Mouse (Mus musculus) urinary bladder, postnatal 4 days (tissue): ENCODE results near the gene Ikbkg.
"Not testable (repeated sequence)": the region's sequence is repeated elsewhere in the genome, so short reads cannot be mapped to it uniquely, and the experiment has no call there.

Experiments
- DNase-seq, 2 experiments: peaks; one replicate each; pipeline ENCODE4 v3.0.0; 2021 to 2022; ENCODE audit warnings: low spot score in 2 of 2

Gene Ikbkg

DNA sequence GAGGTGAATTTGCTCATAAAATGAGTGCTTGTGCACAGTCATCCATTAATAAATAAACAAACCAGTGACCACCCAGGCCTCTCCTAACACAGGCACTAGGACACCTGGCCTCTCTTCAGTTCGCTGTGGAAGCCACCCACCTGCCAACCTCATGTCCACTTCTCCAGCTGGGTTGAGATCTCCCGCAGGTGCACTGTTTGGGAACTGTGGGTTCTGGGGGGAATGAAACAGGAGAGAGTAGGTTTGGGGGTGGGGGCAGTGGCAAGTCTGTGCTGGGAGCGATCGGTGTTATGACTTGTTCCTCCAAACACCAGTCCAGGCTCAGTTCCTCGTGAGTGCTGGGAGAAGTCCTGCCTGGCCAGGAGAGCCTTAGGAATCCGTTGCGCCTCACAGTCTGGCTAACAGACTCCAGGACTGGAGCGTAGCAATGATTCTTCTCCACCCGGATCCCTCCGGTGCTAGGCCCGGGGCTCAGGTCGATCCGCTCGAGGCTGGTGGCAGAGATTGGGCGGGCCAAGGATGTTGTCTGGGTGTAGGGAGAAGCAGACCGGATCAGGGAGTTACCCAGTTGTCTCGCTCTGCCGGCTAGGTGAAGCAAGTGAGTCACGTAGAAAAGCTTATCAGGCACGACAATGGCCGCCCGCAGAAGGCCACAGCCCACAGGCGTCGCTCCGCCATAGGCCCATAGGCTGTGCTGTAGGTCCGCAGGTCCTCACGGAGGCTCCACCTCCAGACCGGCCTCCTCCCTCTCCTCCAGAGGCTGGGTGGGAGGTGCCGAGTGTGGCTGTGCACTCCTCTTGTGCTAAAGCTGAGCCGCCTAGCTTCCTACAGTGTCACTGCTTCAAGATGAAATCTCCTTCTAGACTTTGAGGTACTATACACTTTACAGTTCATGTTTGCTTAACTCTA, at the start of gene Ikbkg, which contains the start of gene Fam3a:
Ikbkg (plus strand) TSS at position 756 of the 909 bp plus-strand sequence.
Fam3a (minus strand) TSS at position 738 of the 909 bp plus-strand sequence.
- peak; percentile 78 to 79 for DNase-seq

DNA sequence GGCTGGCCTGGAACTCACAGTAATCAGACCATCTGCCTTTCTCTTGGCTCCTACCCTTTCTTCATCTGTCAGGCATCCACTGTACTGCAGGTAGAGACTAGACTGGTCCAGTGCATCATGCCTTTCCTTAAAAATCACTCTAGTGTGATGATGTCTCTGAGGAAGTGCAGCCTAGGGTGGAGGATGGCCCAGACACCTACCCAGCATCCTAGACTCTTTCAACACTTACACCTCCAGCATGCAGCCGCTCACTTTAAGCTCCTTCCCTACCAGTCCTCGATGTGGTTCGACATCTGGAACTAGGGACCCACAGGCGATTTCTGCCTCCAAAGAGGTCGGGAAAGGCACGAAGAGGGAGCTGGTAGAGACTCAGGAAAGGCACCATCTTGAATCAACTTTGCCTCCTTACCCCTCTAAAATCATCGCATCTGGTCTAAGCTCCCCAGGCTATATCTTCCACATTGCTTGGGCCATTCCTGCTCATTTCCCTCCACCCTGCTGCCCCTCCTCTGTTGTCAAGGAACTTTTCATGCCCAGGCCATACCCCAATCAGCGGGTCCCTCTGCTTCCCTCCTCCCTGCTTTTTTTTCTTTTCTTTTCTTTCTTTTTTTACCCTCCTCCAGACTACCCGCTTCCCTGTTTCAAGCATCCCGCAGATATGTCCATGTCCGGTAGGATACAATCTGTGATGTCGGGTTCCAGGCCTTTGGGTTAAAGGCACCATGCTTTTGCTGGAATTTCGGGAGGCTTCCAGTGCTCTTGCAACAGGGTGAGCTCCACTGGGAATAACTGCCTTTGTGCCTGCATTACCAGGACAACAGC, 40.2 kb upstream of the Ikbkg start:
- no peak for DNase-seq

DNA sequence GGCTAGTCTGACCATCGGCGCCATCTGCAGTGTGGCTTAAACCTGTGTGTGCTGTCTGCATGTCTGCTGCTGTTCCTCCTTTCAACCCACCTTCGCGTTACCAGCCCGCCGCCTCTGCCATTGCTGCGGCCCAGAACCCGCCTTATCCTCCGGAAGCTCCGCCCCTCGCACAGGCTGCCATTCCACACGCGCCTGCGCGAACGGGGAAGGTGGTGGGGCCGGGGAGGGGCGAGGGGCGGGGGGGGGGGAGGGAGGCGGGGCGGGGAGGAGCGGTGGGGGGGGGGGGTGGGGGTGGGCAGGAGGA, 39.7 kb upstream of the Ikbkg start, which contains the start of gene Lage3:
Lage3 (minus strand) TSS at position 152 of the 304 bp plus-strand sequence.
- peak; percentile 71 to 72 for DNase-seq

DNA sequence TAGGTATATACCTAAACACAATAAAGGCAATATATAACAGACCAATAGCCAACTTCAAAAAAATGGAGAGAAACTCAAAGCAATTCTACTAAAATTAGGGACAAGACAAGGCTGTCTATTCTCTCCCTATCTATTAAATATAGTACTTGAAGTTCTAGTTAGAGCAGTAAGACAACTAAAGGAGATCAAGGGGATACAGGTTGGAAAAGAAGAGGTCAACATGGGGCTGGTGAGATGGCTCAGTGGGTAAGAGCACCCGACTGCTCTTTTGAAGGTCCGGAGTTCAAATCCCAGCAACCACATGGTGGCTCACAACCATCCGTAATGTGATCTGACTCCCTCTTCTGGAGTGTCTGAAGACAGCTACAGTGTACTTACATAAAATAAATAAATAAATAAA, 36.0 kb upstream of the Ikbkg start:
- DNase-seq = not testable (repeated sequence)

DNA sequence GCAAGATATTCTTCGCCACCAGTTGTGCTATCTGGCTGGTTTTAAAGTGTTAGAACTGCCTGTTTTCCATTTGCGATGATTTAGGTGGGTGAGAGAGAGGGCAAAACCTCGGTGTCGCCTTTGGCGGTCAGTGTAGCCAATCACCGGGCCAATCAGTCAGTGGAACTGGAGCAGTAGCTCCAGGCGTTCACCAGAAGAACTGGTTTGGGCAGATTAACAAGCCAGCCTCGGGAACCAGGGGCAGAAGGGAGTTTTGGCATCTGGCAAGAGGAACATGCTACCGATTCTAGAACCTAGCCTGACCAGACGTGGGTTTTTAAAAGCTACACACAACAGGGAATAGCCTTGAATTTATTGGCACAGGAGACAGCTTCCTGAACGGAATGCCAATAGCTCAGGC, 33.9 kb upstream of the Ikbkg start:
- DNase-seq = no peak

DNA sequence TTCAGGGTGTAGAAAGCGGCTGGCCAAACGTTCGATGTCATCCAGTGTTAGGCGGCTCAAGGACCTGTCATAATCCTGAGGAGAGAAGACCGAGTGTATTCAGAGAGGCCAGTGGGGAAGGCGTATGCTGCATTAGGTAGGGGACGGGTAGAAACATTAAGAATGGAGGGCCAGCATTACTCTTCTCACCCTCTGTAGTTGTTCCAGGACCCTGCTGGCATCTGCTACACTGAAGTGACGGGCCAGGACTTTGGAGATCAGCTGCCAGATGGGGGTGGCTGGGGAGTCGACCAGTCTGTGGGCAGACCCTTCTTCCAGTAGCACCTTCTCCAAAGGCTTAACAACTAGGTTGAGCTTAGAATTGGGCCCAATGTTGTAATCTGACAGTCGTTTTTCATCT, 25.6 kb upstream of the Ikbkg start:
- DNase-seq = no peak

DNA sequence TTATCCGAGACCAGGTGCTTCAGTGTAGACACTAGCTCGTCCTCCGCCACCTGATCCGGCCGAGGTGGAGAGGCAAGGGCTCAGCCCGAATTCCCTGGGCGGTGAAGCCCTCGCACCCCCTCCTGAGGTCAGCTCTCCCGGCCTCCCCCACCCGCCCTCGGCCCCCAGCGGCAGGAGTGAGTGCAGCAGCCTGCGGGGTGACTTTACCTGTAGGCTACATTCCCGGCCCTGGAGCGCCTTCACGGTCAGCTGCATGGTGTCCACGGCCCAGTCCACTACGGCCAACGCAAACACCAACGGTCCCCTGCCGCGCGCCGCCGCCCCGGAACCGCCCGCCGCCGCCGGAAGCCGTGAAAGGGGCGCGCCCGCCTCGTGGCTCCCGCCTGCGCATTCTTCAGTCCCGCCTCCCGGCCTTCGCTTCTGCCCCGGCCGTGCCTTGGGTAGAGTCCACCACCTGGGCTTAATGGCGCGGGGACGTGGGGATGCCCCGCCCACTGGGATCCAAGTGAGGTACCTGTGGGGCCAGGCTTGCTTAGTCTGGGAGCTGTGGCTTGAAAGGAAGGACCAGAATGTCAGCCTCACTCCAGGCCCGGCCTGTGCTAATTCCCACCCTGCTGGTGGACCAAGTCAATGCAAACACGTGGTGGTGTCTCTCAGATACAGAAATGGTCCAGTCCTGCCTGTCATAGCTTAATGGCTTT, 24.7 kb upstream of the Ikbkg start:
- peak; percentile 65 to 72 for DNase-seq

DNA sequence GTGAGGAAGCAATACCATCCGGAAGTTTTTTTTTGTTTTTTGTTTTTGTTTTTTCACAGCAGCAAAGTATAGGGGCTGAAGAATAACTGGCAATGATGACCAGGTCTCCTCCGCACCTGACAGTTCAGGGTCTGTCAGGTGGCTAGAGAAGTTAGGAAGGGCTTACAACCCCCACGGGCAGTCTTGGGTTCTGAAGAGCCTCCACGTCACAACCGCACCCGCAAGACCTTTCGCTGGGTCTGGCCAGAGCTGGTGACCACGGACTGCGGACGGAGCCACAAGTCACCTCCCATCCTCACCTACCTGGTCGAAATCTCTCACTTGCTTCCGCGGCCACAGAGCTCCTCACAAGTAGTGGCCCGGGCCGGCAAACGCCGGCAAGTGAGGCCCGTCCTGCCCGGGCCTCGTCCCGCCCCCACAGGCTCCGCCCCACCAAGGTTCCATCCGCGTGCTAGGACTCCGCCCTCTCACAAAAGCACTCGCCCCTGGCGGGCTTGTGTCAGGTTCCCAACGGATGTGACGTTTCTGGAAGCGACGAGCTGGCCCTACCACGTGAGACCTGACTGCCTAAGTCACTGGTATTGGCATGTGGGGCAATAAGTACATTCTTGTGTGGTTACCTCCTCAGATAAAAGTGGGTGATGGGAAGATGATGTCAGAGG, 20.1 kb upstream of the Ikbkg start, which contains the start of the genes Ubl4a and Slc10a3:
Ubl4a (minus strand) TSS at position 331 of the 662 bp plus-strand sequence.
Slc10a3 (minus strand) TSS at position 462 of the 662 bp plus-strand sequence.
- DNase-seq = peak; percentile 79 to 87

DNA sequence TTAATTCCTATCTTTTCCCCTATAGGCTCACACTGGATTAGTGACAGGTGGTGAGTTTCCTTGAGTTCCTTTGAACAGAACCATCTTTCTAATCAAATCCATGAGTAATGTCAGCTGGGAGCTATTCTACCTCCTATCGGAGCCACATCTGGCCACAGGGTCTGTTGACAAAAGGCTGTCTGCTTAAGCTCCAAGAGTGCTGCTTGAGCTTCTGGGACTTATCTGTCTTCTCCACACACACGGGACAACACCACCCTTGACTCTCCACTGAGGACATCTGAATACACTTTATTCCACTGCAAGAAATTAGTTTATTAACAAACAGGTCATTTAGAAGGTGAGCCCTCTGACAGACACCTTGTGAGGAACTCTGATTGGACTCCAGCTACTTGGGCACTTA, 8.6 kb upstream of the Ikbkg start:
- DNase-seq = no peak

DNA sequence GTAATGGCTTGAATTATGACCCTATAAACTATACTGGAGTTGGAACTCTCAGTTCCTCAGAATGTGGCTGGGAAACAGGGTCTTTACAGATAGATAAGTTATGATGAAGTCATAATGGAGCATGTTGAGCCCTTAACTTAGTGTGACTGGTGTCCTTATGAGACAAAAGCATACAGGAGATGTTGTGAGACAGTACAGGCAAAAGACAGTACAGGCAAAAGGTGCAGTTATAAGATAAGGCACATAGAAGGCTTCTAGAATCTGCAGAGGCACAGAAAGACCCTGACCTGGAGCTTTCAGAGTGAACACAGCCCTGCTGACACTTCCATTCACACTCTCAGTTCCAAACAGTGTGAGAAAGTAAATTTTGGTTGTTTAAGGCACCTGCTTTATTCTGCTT, 4.9 kb upstream of the Ikbkg start:
- no peak for DNase-seq

DNA sequence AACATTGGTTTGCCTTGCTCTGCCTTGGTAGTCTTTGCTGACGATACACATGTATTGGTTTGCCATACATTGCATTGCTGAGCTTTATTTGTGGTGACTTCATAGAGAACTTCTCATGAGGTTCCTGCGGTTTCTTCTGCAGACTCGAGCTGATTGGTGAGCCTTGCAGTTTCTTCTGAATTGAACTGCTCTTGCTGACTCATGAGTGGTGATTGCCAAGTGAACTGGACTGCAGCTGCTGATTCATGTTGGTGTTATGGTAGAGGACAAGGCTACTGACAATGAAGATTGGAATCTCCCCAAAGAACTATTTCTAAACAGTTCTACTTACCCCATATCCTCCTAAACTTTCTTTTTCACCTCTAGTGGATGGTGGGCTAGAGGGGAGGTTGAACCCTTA, 7.0 kb downstream of the Ikbkg start:
- DNase-seq = no peak

DNA sequence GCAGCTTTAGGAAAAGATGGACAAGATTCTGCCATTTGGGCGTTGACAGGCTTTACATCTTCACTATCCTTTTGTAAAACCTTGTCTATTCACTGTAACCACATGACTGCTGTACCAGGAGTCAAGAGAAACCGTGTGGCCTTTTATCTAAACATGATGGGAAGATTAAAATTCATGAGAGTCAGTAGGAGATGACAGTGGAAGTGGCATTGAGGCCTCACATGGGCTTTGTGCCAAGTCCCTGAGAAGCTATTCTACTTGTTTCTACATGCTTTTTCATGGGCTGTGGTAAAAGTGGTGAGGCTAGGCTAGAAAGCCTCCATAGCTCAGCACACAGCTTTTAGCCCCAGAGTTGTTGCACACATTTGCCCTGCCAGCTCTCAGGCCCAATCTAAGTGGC, 15.2 kb downstream of the Ikbkg start:
- DNase-seq = no peak

DNA sequence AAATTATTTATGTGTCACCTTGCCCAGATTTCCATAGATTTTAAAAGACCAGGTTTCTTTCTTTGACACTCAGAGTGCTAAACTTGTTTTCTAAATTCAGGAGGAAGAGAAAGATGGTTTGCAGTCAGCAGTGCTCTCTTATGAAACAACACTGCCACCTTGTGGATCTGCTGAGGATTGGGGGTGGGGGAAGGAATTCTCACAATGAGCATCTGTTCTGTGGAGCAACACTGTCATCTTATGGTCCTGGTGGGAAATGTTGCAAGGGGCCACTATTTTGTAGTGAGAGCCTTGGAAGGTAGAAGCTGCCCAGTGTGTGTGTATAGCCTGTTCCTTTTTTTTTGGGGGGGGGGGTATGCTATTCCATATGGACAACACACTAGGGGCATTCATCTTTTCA, 20.3 kb downstream of the Ikbkg start:
- DNase-seq = peak in 1 of 2 experiments; percentile 41

DNA sequence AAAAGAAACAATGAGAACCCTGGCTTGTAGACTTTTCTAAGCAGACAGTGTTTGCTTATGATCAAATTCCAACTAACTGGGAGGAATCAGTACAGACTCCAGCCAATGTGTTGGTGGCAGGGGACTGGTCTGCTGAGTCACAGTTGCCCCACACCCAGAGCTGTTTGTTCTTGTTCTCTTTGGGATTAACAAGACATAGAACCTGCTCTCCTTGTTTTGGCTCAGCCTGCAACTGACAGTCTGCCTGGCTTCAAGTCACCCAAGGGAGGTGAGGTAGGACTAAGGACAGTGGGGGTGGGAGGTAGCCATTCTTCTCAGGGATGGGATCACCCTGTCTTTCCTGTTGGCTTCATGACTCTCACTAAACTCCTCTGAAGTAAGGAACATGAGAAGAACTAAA, 31.4 kb downstream of the Ikbkg start:
- DNase-seq = no peak

DNA sequence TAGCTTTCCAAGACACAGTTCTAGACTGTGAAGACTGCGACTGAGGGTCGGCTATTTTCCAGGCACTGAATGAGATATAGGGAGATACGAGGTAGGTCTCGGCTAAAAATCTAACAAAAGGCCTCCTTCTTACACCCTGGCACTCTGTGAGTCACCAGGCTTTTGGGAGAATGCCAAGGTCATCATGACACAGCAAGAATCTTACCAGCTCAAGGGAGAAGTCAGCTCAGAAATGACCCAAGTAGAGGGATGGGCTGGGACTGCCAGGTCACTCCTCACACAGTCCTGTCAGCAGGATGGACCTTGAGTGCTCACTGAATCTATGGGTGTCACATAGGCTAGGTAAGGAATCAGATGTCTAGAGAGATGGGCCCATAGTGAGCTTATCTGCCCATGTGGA, 32.1 kb downstream of the Ikbkg start:
- no peak for DNase-seq

DNA sequence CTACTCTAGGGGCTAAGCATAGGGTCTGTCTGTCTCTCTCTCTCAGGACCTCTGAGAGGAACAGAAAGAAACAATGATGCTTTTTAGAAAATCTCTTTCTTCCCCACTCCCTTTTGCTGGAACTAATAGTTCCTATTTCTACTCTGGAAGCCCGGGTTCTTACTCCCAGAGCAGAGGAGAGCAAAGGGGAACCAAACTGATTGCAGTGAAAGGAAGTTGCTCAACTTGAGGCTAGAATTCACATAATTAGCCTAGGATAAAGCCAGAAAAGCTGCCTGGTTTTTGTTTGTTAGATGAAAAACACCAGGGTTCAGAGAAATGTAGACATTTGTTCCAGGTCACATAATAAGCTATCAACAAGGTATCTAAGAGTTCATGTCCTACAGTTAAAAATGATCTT, 33.2 kb downstream of the Ikbkg start:
- no peak for DNase-seq

DNA sequence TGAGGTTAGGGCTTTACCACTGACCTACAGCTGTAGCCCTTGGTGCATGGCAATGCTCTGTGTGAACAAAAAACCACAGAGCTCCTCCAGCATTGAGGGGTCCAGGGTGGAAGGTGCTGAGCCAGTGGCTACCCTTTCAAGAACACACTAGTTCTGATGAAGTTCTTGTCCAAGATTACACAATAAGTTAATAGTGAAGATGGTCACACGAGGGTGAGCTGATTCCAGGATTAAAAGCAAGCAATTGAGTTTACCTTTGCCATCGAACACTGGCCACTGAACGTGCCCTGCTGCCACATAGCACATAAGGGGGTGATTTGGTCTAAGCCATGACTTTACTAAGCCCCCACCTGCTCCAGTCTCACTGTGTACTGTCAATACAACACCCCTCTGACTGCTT, 34.0 kb downstream of the Ikbkg start:
- no peak for DNase-seq

DNA sequence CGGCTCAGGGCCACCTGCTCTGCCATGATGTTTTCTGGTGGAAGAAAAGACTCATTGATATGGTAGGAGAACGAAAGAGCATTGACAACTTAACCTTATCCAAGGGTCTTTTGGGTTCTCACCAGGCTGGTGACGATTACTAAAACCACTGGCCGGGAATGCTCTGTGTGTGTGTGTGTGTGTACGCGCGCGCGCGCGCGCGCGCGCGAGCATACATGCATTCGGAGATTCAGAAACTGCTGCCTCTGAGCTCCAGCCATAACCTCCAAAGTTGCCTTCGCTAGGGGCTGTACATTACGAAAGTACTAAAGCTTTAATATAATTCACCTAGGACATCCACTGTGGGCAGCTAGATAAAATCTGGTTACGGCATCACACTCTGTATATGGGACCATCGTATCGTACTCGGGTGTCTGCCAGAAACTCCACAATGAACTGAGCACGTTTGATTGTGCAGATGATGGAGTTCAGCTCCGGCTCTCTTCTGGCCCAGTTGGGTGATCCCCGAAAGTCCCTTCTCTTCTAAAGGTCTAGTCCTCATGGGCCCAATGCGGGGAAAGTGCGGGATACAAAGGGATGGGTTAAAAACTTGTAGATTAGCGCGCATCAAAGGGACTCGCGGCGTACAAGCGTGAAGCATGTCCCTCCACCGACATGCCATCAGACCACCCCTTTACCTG, 35.2 kb downstream of the Ikbkg start:
- DNase-seq = no peak

DNA sequence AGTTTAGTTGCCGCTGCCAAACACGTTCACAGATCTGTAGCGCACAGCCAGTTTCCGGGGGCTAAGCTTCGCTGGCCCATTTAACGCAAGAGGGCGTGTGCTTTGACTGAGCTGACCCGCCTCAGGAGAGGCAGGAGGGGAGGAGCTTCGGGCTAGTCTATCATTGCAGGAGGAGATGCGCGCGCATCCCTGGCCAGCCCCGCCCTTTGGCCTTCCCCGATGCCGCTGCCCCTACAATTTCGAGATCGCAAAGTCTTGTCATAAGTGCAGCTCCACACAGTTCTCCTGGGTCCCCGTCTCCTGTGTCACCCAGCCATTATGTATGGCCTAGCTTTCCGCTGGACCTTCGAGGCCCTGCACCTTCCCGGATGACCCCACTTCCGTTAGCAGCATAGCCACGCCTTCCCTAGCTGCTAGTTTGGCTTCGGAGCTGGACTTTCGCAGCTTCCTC, 35.8 kb downstream of the Ikbkg start, which contains the start of gene G6pdx:
G6pdx (minus strand) TSS at position 369 of the 451 bp plus-strand sequence.
- peak; percentile 80 to 87 for DNase-seq

DNA sequence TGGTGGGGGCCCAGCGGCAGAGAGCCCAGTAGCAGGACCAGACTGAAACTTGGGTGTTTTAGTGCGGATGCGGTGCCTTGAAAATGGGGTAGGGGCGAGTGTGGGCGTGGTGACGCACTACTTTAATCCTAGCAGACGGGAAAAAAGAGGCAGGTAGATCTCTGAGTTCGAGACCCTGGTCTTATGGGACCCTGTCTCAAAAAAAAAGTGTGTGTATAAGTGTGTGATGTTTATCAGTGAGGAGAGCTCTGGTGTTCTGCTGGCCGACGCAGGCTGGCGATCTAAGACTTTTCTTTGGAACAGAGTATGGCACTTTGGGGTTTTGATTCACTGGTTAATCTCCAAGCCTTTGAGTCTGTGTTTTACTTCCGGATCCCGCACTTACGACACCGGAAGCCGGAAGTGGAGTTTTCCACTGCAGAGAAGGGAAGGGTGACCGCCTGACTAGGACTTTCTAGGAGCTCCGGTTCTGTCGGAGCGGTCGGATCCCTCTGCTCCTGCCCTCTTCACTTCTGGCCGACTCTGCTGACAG, 36.3 kb downstream of the Ikbkg start:
- DNase-seq = peak in 1 of 2 experiments; percentile 55
